Mouse (Mus musculus) forebrain, embryonic 14.5 days (tissue): Measurements from ENCODE around the gene Ssh2. TPM values are rescaled to one million over a fixed set of nuclear protein-coding genes. Genes with fewer than 3 reads are reported as not detected.

Experiments
- ATAC-seq: fragments of 200-750 bp; cut with Nextera tagmentation; 2 replicates; pipeline ENCODE4 v1.8.0; 2017; ENCODE audit warnings: mild to moderate bottlenecking, moderate library complexity
- DNase-seq: peaks from one replicate; pipeline ENCODE4 v3.0.0-alpha.2; 2015; ENCODE audit warnings: low spot score
- H3K27ac ChIP-seq: fragments of 300-500 bp; sonication (generic); 2 replicates; pipeline ENCODE4 v1.5.1; 2014; ENCODE audit warnings: low read depth, mild to moderate bottlenecking, control low read depth, low read length, moderate library complexity
- H3K27me3 ChIP-seq: fragments of 300-500 bp; sonication (generic); replicated peaks from 2 replicates; pipeline ENCODE4 v1.6.1; 2014; ENCODE audit warnings: low read length, control low read depth, mixed read lengths; ENCODE audit not compliant: control insufficient read depth, insufficient read depth
- H3K36me3 ChIP-seq: fragments of 300-500 bp; sonication (generic); 2 replicates; pipeline ENCODE4 v1.6.1; 2014; ENCODE audit warnings: low read length, control low read depth; ENCODE audit not compliant: control insufficient read depth, insufficient read depth
- H3K4me1 ChIP-seq: fragments of 300-500 bp; sonication (generic); 2 replicates; pipeline ENCODE4 v1.6.1; 2014; ENCODE audit warnings: antibody characterized with exemption, low read length, control low read depth; ENCODE audit not compliant: control insufficient read depth, insufficient read depth
- H3K4me2 ChIP-seq: fragments of 300-500 bp; sonication (generic); 2 replicates; pipeline ENCODE4 v1.6.1; 2014; ENCODE audit warnings: mild to moderate bottlenecking, control low read depth, low read length
- H3K4me3 ChIP-seq: fragments of 300-500 bp; sonication (generic); 2 replicates; pipeline ENCODE4 v1.5.1; 2014; ENCODE audit warnings: low read depth, low read length, control low read depth
- H3K9ac ChIP-seq: fragments of 300-500 bp; sonication (generic); 2 replicates; pipeline ENCODE4 v1.6.1; 2014; ENCODE audit warnings: mild to moderate bottlenecking, low read length, control low read depth, moderate library complexity
- H3K9me3 ChIP-seq: fragments of 300-500 bp; sonication (generic); replicated peaks from 2 replicates; pipeline ENCODE4 v1.6.1; 2016; ENCODE audit warnings: low read length, control low read depth, mixed read lengths; ENCODE audit not compliant: control insufficient read depth
- WGBS: fragments of 180-500 bp; shearing (Covaris S2); extraction: QIAGEN DNeasy Blood & Tissue Kit; methylation state at CpG from one replicate; pipeline ENCODE4 v1.1.7; 2014; 5-methylcytosine and 5-hydroxymethylcytosine counted together
- polyA plus RNA-seq: library from polyadenylated mRNA; unstranded; fragments of >200 nt; fragmentation: Nextera tagmentation; extraction: Ambion mirVana; gene quantifications from 2 replicates; pipeline ENCODE4 v1.2.1, GENCODE M21; 2014

Ssh2 gene
- polyA plus RNA-seq, 1 experiment from 2014 or later, result 15.5 TPM

- H3K4me1 ChIP-seq, result peaks cover 4% of the 10 kb centered on the region; the same call in 1 of the 2 replicates
- WGBS, result 88% methylated on average over 2 of the region's 2 CpGs
- no peak overlapping the region for H3K9ac ChIP-seq
- no peak overlapping the region for H3K4me2 ChIP-seq
- no peak overlapping the region for H3K27ac ChIP-seq
- no peaks in the 10 kb centered on the region for H3K36me3 ChIP-seq
- no peaks in the 10 kb centered on the region for H3K9me3 ChIP-seq
- ATAC-seq (no peak), DNase-seq (no peak)
- no peaks in the 10 kb centered on the region for H3K27me3 ChIP-seq
- no peak overlapping the region for H3K4me3 ChIP-seq
These were observed 133.6 kb downstream of the Ssh2 start for GRCm38 (mm10) chr11:77349698-77350097.

- ATAC-seq, result no peak
- H3K9me3 ChIP-seq, result no peaks in the 10 kb centered on the region
- H3K4me3 ChIP-seq, result no peak overlapping the region
- 87% methylated on average over 3 of the region's 3 CpGs for WGBS
- H3K27me3 ChIP-seq, result no peaks in the 10 kb centered on the region
- no peak overlapping the region for H3K4me2 ChIP-seq
- H3K4me1 ChIP-seq, result no peaks in the 10 kb centered on the region
- H3K27ac ChIP-seq, result no peak overlapping the region
- H3K36me3 ChIP-seq, result no peaks in the 10 kb centered on the region
- no peak for DNase-seq
- no peak overlapping the region for H3K9ac ChIP-seq
These were observed 139.0 kb downstream of the Ssh2 start for GRCm38 (mm10) chr11:77355055-77355454.

DNA sequence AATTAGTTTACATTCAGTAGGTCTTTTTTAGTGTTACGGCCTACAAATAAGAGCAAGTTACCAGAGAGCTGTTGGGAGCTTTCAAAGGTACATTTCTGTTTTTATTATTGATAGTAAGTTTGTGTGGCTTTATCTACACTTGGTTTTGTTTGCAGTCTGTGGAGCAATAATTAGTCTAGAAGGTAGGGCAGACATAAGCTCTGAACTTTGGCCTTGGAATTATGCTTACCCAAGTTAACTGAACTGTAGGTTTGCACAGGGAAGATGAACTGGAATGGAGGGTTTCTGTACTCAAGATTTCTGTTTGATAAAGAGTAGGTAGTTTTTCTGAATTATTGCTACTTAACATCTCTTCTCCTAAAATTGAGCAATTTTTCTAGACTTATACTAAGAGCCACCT, 141.8 kb downstream of the Ssh2 start:
- WGBS, result 100% methylated on average over 1 of the region's 1 CpGs
- DNase-seq (no peak), ATAC-seq (no peak)
- Histone ChIP-seq H3K27me3 (no peaks in the 10 kb centered on the region), H3K4me1 (no peaks in the 10 kb centered on the region), H3K9me3 (no peaks in the 10 kb centered on the region), H3K36me3 (no peaks in the 10 kb centered on the region), H3K4me2 (no peak overlapping the region), H3K4me3 (no peak overlapping the region), H3K9ac (no peak overlapping the region), H3K27ac (no peak overlapping the region)

- Histone ChIP-seq H3K4me1 (no peaks in the 10 kb centered on the region), H3K27me3 (no peaks in the 10 kb centered on the region), H3K9ac (no peak overlapping the region), H3K4me2 (no peak overlapping the region), H3K36me3 (no peaks in the 10 kb centered on the region), H3K27ac (no peak overlapping the region), H3K9me3 (no peaks in the 10 kb centered on the region), H3K4me3 (no peak overlapping the region)
- no peak for DNase-seq
- ATAC-seq, result no peak
- 86% methylated on average over 2 of the region's 2 CpGs for WGBS
These were observed 147.4 kb downstream of the Ssh2 start for GRCm38 (mm10) chr11:77363476-77363875.

DNA sequence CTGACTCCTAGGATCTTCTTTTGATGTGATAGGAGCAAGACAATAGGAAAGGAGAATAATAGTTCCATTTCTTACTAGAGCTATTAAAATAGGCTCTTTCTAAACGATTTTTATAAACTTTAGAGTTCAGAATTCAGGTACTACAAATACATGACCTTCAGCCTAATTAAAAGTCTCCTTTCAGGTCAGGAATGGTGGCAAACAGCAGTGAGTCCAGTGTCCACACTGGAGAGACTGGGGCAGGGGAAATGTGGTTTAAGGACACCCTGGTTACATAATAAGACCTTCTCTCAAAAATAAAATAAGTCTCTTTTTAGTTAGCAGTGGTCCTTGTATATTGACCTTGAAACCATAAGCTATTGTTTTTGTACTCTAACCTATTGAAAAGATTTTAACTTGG, 148.3 kb downstream of the Ssh2 start:
- no peak for DNase-seq
- no peak overlapping the region for H3K9ac ChIP-seq
- no peaks in the 10 kb centered on the region for H3K9me3 ChIP-seq
- no peaks in the 10 kb centered on the region for H3K36me3 ChIP-seq
- no peak overlapping the region for H3K4me3 ChIP-seq
- WGBS, result 76% methylated on average over 1 of the region's 1 CpGs
- H3K4me1 ChIP-seq, result no peaks in the 10 kb centered on the region
- H3K27me3 ChIP-seq, result no peaks in the 10 kb centered on the region
- ATAC-seq, result no peak
- no peak overlapping the region for H3K27ac ChIP-seq
- no peak overlapping the region for H3K4me2 ChIP-seq

DNA sequence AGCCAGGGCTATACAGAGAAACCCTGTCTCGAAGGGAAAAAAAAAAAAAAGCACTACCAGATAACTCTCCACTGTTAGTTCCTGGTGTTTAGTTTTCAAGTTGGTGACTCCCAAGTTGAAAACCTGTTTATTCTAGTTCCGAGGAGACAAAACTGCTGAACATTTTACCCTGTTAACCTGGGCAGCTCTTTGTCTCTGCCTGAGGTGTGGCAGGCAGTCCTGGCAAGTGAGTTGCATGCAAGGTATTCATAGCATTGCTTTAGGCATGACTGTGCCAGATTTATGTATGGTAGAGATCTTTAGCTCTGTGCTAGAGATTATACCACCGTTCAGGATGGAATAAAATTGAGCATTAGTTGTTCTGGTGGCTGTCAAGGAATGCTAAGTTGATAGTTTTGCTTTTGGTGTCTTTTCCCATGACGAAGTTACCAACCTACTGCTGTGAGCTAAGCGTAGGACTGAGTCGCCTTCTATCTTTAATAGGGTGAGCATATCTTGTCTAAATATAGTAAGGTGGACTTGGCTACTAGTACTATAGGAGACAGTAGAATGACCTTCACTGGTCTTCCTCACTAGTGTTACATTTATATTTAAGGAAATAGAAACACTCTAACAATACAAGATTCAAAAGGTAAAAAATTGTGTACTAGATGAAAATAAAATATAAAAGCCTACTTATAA, 149.8 kb downstream of the Ssh2 start:
- ATAC-seq (no peak), DNase-seq (no peak)
- no peak overlapping the region for H3K4me2 ChIP-seq
- no peak overlapping the region for H3K4me3 ChIP-seq
- no peaks in the 10 kb centered on the region for H3K27me3 ChIP-seq
- H3K27ac ChIP-seq, result no peak overlapping the region
- no peak overlapping the region for H3K9ac ChIP-seq
- H3K4me1 ChIP-seq, result no peaks in the 10 kb centered on the region
- H3K36me3 ChIP-seq, result no peaks in the 10 kb centered on the region
- no peaks in the 10 kb centered on the region for H3K9me3 ChIP-seq
- WGBS, result 93% methylated on average over 6 of the region's 6 CpGs

GRCm38 (mm10) chr11:77367541-77368270, 151.6 kb downstream of the Ssh2 start:
- no peaks in the 10 kb centered on the region for H3K27me3 ChIP-seq
- H3K9me3 ChIP-seq, result no peaks in the 10 kb centered on the region
- DNase-seq (no peak), ATAC-seq (no peak)
- H3K27ac ChIP-seq, result no peak overlapping the region
- no peak overlapping the region for H3K9ac ChIP-seq
- no peak overlapping the region for H3K4me3 ChIP-seq
- no peaks in the 10 kb centered on the region for H3K36me3 ChIP-seq
- no peak overlapping the region for H3K4me2 ChIP-seq
- H3K4me1 ChIP-seq, result no peaks in the 10 kb centered on the region
- WGBS, result 97% methylated on average over 9 of the region's 9 CpGs

DNA sequence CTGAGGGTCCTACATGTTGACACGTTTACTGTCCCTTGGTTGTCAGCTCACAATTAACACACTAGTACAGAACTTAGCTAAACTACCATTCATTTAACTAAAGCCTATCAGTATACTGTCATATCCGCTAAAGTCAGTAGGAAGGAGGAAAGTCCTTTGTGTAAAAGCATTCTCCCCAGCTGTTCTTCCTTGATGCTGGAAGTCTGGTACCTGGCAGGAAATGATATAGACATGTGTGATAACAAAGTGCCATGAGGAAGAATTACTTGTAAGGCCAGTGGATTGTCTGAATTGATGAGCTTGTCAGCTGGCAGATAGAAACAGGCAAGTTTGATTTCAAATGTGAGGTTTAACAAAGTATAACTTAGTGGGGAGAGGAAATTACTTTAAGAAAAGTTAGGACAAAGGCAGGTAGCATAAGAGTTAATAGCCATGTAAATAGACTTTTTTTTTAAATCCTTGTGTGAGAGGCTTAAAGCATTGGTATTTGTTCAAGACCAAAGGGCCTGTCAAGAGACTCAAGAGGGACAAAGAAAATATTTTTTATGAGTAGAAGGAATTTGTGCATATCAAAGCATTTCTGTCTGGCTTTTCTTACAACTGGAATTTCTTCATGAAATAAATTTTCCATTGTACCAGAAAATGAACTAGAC, 153.2 kb downstream of the Ssh2 start:
- WGBS, result 87% methylated on average over 2 of the region's 2 CpGs

GRCm38 (mm10) chr11:77369841-77370191, 153.7 kb downstream of the Ssh2 start:
- H3K9me3 ChIP-seq, result no peaks in the 10 kb centered on the region
- H3K27ac ChIP-seq, result no peak overlapping the region
- no peaks in the 10 kb centered on the region for H3K36me3 ChIP-seq
- no peaks in the 10 kb centered on the region for H3K4me1 ChIP-seq
- DNase-seq (no peak), ATAC-seq (no peak)
- no peak overlapping the region for H3K9ac ChIP-seq
- WGBS, result 83% methylated on average over 2 of the region's 2 CpGs
- H3K4me2 ChIP-seq, result no peak overlapping the region
- H3K4me3 ChIP-seq, result no peak overlapping the region
- no peaks in the 10 kb centered on the region for H3K27me3 ChIP-seq

More for the DNA sequence above, 153.2 kb downstream of the Ssh2 start:
- Histone ChIP-seq H3K9ac (no peak overlapping the region), H3K4me3 (no peak overlapping the region), H3K9me3 (no peaks in the 10 kb centered on the region), H3K36me3 (no peaks in the 10 kb centered on the region), H3K4me2 (no peak overlapping the region), H3K27me3 (no peaks in the 10 kb centered on the region), H3K4me1 (no peaks in the 10 kb centered on the region), H3K27ac (no peak overlapping the region)
- no peak for DNase-seq
- no peak for ATAC-seq
